ENCODE assay signal across 17 mouse cellular contexts in the genomic region with DNA sequence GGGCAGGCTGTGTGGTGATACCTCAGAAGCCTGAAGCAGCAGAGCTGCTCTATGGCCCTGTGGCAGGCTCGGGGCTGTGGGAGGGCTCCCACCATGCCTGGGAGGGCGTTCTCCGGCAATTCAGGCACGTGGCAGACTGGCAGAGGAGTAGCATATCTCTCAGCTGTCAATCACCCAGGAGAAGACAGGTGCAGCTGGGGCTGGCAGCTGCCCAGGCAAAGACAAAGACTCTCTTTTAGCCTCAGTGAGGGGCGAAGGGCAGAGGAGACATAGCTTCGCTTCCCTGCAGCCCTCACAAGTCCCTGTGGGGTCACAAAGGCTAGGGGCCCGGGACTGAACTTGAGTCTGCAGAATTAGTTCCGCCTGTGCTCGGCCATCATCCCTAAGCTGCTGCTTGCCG. TPM values are rescaled to one million over a fixed set of nuclear protein-coding genes. Genes with fewer than 3 reads are reported as not detected.
DNase-seq lines count a peak whose midpoint lies in the region; ATAC-seq and TF ChIP-seq lines count a peak whose summit lies in the region.
"Had no signal": no experiment of that assay in that cellular context is flagged by ENCODE, and none has a peak within 500 bp of the region (broad histone marks: within the 10 kb centered on the region; RNA-seq: fewer than 3 reads in every experiment).

No protein-coding gene starts in this region.

- no peak overlapping the region for H3K4me2 ChIP-seq in midbrain, embryonic 12.5 days (replicated peaks)
- H3K4me2 ChIP-seq in midbrain, postnatal 0 days (ENCODE audit: low read depth, low read length, poor library complexity, severe bottlenecking) = no peak overlapping the region
- no peak overlapping the region for H3K4me2 ChIP-seq in embryonic facial prominence, embryonic 12.5 days (replicated peaks)
- no peak overlapping the region for H3K4me2 ChIP-seq in midbrain, embryonic 13.5 days (replicated peaks)
- H3K4me2 ChIP-seq: heart, embryonic 12.5 days; liver, embryonic 11.5 days had no signal

- H3K9me3 ChIP-seq in midbrain, embryonic 12.5 days = no peaks in the 10 kb centered on the region
- H3K9me3 ChIP-seq in midbrain, postnatal 0 days (ENCODE audit: low read length) = no peaks in the 10 kb centered on the region
- no peaks in the 10 kb centered on the region for H3K9me3 ChIP-seq in embryonic facial prominence, embryonic 12.5 days
- no peaks in the 10 kb centered on the region for H3K9me3 ChIP-seq in midbrain, embryonic 13.5 days
- H3K9me3 ChIP-seq: heart, embryonic 12.5 days had no signal

- H3K27me3 ChIP-seq in midbrain, embryonic 12.5 days = no peaks in the 10 kb centered on the region; the same call in 1 of the 2 replicates
- no peaks in the 10 kb centered on the region for H3K27me3 ChIP-seq in midbrain, postnatal 0 days (ENCODE audit: insufficient read depth, low read length)
- H3K27me3 ChIP-seq in embryonic facial prominence, embryonic 12.5 days = no peaks in the 10 kb centered on the region
- no peaks in the 10 kb centered on the region for H3K27me3 ChIP-seq in midbrain, embryonic 13.5 days
- H3K27me3 ChIP-seq: heart, embryonic 12.5 days had no signal

- no peak for TF ChIP-seq CTCF in midbrain, postnatal 0 days (IDR thresholded peaks at IDR 0.05)

- peaks cover 16% of the 10 kb centered on the region for H3K4me1 ChIP-seq in midbrain, embryonic 12.5 days
- H3K4me1 ChIP-seq in midbrain, postnatal 0 days (ENCODE audit: insufficient read depth, low read length) = no peaks in the 10 kb centered on the region; the same call in 1 of the 2 replicates
- H3K4me1 ChIP-seq in embryonic facial prominence, embryonic 12.5 days = peaks cover 11% of the 10 kb centered on the region
- peaks cover 24% of the 10 kb centered on the region for H3K4me1 ChIP-seq in midbrain, embryonic 13.5 days (replicated peaks)

- no peak overlapping the region for H3K27ac ChIP-seq in midbrain, embryonic 12.5 days (replicated peaks)
- H3K27ac ChIP-seq in midbrain, postnatal 0 days (ENCODE audit: low read depth, low read length) = no peak overlapping the region
- H3K27ac ChIP-seq in embryonic facial prominence, embryonic 12.5 days = no peak overlapping the region
- no peak overlapping the region for H3K27ac ChIP-seq in midbrain, embryonic 13.5 days

- no peak overlapping the region for H3K9ac ChIP-seq in midbrain, embryonic 12.5 days (replicated peaks)
- H3K9ac ChIP-seq in midbrain, postnatal 0 days (replicated peaks; ENCODE audit: low read length, poor library complexity, severe bottlenecking) = no peak overlapping the region
- no peak overlapping the region for H3K9ac ChIP-seq in embryonic facial prominence, embryonic 12.5 days
- no peak overlapping the region for H3K9ac ChIP-seq in midbrain, embryonic 13.5 days (replicated peaks)
- H3K9ac ChIP-seq: heart, embryonic 12.5 days had no signal

- peak; percentile 55 for DNase-seq in gastrocnemius, postnatal 10 days
- DNase-seq in gastrocnemius, adult 8-10 months (ENCODE audit: low spot score in 2 of 2) = no peak
- DNase-seq in midbrain, postnatal 0 days (ENCODE audit: low spot score) = no peak
- DNase-seq in adipocyte (ENCODE audit: low spot score) = no peak
- no peak for DNase-seq in right cerebral cortex, postnatal 14 days
- DNase-seq: cerebellum, adult 11 months; gastrocnemius, postnatal 25 days; kidney, adult 9 months; right cerebral cortex, adult 18-20 months had no signal

- H3K4me3 ChIP-seq in midbrain, embryonic 12.5 days = no peak overlapping the region
- H3K4me3 ChIP-seq in midbrain, postnatal 0 days (ENCODE audit: low read depth, low read length) = no peak overlapping the region
- no peak overlapping the region for H3K4me3 ChIP-seq in embryonic facial prominence, embryonic 12.5 days
- no peak overlapping the region for H3K4me3 ChIP-seq in midbrain, embryonic 13.5 days (replicated peaks)
- H3K4me3 ChIP-seq: heart, embryonic 12.5 days had no signal

- ATAC-seq in midbrain, embryonic 12.5 days (ENCODE audit: low FRiP score, low read depth) = peak; percentile 42; the same call in 1 of the 2 replicates
- ATAC-seq in midbrain, postnatal 0 days (ENCODE audit: low FRiP score) = no peak
- ATAC-seq in embryonic facial prominence, embryonic 12.5 days (ENCODE audit: insufficient number of reproducible peaks, insufficient read depth, low FRiP score, low TSS enrichment) = peak; percentile 48; the same call in 1 of the 2 replicates
- ATAC-seq in midbrain, embryonic 13.5 days = 0 out of 2 replicates have a peak, but pooled peaks have one; percentile 19
- ATAC-seq: activated CD4-positive, CD25-positive, alpha-beta regulatory T cell, adult 4 months had no signal

- no peaks in the 10 kb centered on the region for H3K36me3 ChIP-seq in midbrain, embryonic 12.5 days
- peaks cover 22% of the 10 kb centered on the region for H3K36me3 ChIP-seq in midbrain, postnatal 0 days (ENCODE audit: insufficient read depth, low read length)
- peaks cover 6% of the 10 kb centered on the region; the same call in 1 of the 2 replicates for H3K36me3 ChIP-seq in embryonic facial prominence, embryonic 12.5 days
- H3K36me3 ChIP-seq in midbrain, embryonic 13.5 days = no peaks in the 10 kb centered on the region

- WGBS in midbrain, embryonic 12.5 days = 41% methylated on average over 10 of the region's 10 CpGs
- 21% methylated on average over 10 of the region's 10 CpGs for WGBS in midbrain, postnatal 0 days
- WGBS in embryonic facial prominence, embryonic 12.5 days = 51% methylated on average over 10 of the region's 10 CpGs
- 34% methylated on average over 10 of the region's 10 CpGs for WGBS in midbrain, embryonic 13.5 days

RNA-seq across cellular contexts. Expression of a gene that starts 17.6 kb away (rescaled TPM):
- 100 to 1,000 TPM; 135 to 142 TPM for total RNA-seq in gastrocnemius, postnatal 10 days (2021)
- total RNA-seq in gastrocnemius, adult 8-10 months (2022) = 10 to 100 TPM in 3 of 4 experiments, 1 to 10 TPM in 1; 7.6 to 16.5 (median 15.4) TPM
- 0.11 and 0.30 TPM in 2 replicates for polyA plus RNA-seq in midbrain, embryonic 12.5 days (2016; fragmentation: Nextera tagmentation; extraction: Ambion mirVana)
- total RNA-seq in midbrain, postnatal 0 days (2014; rRNA removed) = 0.11 and 0.19 TPM in 2 replicates
- polyA plus RNA-seq in midbrain, postnatal 0 days (2015; fragmentation: Nextera tagmentation; extraction: Ambion mirVana) = not detected in 2 replicates
- polyA plus RNA-seq in embryonic facial prominence, embryonic 12.5 days (2016; fragmentation: Nextera tagmentation; extraction: Ambion mirVana) = 62.9 and 76.2 TPM in 2 replicates
- not detected in 2 replicates for polyA plus RNA-seq in midbrain, embryonic 13.5 days (2015; fragmentation: Nextera tagmentation; extraction: Ambion mirVana)
- total RNA-seq: hematopoietic stem cell, adult 5-6 weeks; megakaryocyte, adult 5-6 weeks had no signal
- polyA plus RNA-seq: activated CD4-positive, CD25-positive, alpha-beta regulatory T cell, adult 4 months had no signal

RNA-seq across cellular contexts. Expression of a gene that starts 25.3 kb away (rescaled TPM):
- 10 to 100 TPM; 11.2 to 13.7 TPM for total RNA-seq in gastrocnemius, postnatal 10 days (2021)
- under 1 TPM; 0.21 to 0.65 (median 0.55) TPM for total RNA-seq in gastrocnemius, adult 8-10 months (2022)
- 5.1 and 5.3 TPM in 2 replicates for polyA plus RNA-seq in midbrain, embryonic 12.5 days (2016; fragmentation: Nextera tagmentation; extraction: Ambion mirVana)
- 42.0 and 43.3 TPM in 2 replicates for total RNA-seq in midbrain, postnatal 0 days (2014; rRNA removed)
- polyA plus RNA-seq in midbrain, postnatal 0 days (2015; fragmentation: Nextera tagmentation; extraction: Ambion mirVana) = 28.7 and 29.1 TPM in 2 replicates
- polyA plus RNA-seq in embryonic facial prominence, embryonic 12.5 days (2016; fragmentation: Nextera tagmentation; extraction: Ambion mirVana) = 7.0 TPM in 2 replicates
- polyA plus RNA-seq in midbrain, embryonic 13.5 days (2015; fragmentation: Nextera tagmentation; extraction: Ambion mirVana) = 6.5 and 7.0 TPM in 2 replicates

RNA-seq across cellular contexts. Expression of a gene that starts 54.4 kb away (rescaled TPM):
- 10 to 100 TPM; 17.2 to 18.5 TPM for total RNA-seq in gastrocnemius, postnatal 10 days (2021)
- total RNA-seq in gastrocnemius, adult 8-10 months (2022) = 10 to 100 TPM in 3 of 4 experiments, 1 to 10 TPM in 1; 8.5 to 13.5 (median 11.1) TPM
- polyA plus RNA-seq in midbrain, embryonic 12.5 days (2016; fragmentation: Nextera tagmentation; extraction: Ambion mirVana) = 118 and 120 TPM in 2 replicates
- total RNA-seq in midbrain, postnatal 0 days (2014; rRNA removed) = 245 and 286 TPM in 2 replicates
- 120 and 125 TPM in 2 replicates for polyA plus RNA-seq in midbrain, postnatal 0 days (2015; fragmentation: Nextera tagmentation; extraction: Ambion mirVana)
- 102 and 105 TPM in 2 replicates for polyA plus RNA-seq in embryonic facial prominence, embryonic 12.5 days (2016; fragmentation: Nextera tagmentation; extraction: Ambion mirVana)
- polyA plus RNA-seq in midbrain, embryonic 13.5 days (2015; fragmentation: Nextera tagmentation; extraction: Ambion mirVana) = 128 TPM in 2 replicates

Comparison
In these comparisons a context has a peak if more than half of its experiments do, and no peak if none do; other contexts are left out.
1. RNA of a gene that starts 17.6 kb away (polyA plus RNA-seq): 62.9 to 76.2 TPM in embryonic facial prominence, embryonic 12.5 days; 0.11 to 0.30 TPM in midbrain, embryonic 12.5 days, not detected in midbrain, embryonic 13.5 days and not detected in midbrain, postnatal 0 days; every median in the first group is over 10 times any median in the second.